Mouse (Mus musculus) CD4-positive, CD25-positive, alpha-beta regulatory T cell, adult 2 months (primary cell): ENCODE measurements at regions not wholly inside any gene's neighbourhood (a gene's known extent, or its start where the extent isn't known, plus 50 kb on each side); places are given as distances from the start of the nearest gene placed in this dataset.

Experiments
- DNase-seq: peaks from one replicate; pipeline ENCODE4 v3.0.0-alpha.2; 2012; ENCODE audit warnings: low read depth, low spot score

DNA sequence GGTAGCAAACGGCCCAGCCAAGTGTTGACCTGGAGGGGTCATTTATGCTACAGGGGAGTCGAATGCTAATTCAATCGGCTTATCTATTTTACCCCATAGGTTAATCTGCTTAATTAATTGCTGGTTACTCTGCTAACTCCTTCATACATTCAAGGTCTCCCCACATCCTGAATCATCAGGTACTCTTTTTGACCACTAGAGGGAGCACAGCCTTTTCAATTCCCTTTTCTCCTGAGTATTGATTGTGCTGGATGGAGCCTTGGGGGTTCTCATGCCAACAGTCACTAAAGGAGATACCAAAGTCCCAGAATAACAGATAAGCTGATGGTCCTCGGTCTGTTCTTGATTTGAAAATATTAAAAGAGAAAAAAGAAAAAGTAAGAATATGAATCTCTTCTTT, 126.8 kb downstream of the Polr2m start:
- DNase-seq, result peak; percentile 47

DNA sequence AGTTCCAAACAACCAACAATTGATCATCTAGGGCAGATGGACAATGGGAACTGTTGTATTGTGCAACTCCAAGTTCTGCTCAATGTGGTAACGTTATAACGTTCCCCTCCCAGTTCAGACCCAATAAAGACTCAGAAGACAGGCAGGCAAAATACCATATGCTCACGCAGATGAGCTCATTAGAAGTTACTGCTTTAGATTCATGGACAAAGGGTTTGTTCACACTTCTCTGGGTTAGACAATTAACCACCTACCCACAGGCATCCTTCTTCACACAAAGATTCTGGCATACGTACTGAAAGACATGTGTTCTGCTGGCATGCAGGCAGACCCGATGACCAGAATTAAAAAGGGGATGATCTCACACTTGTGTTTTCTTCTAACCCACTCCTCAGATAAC, 130.0 kb downstream of the Polr2m start:
- DNase-seq, result no peak
